Mouse (Mus musculus): ENCODE data around the gene Syt3.

Gene Syt3

GRCm38 (mm10) chr7:44444886-44445527 lies 61.1 kb downstream of the Syt3 start:
- DNase-seq (ENCODE audit: low read depth, low spot score) = no peak

DNA sequence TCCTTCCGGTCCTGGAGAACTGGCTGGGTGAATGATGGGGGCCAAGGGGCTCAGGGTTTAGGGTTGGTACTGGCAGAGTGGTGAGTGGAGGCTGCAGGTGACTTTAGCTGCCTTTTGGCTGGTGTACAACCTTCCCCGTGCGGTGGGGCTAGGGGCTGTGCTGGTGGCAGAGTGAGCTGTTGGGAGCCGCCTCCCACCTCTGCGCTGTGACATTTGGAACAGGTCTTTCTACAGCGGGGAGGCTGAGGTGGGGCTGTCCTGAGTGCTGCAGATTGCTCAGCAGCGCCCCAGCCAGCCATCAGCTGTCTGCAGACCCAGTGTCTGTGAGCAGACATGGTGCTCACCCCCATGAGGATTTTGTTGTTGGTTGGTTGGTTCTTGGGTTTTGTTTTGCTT lies 61.6 kb downstream of the Syt3 start:
- no peak for DNase-seq (ENCODE audit: low read depth, low spot score)

DNA sequence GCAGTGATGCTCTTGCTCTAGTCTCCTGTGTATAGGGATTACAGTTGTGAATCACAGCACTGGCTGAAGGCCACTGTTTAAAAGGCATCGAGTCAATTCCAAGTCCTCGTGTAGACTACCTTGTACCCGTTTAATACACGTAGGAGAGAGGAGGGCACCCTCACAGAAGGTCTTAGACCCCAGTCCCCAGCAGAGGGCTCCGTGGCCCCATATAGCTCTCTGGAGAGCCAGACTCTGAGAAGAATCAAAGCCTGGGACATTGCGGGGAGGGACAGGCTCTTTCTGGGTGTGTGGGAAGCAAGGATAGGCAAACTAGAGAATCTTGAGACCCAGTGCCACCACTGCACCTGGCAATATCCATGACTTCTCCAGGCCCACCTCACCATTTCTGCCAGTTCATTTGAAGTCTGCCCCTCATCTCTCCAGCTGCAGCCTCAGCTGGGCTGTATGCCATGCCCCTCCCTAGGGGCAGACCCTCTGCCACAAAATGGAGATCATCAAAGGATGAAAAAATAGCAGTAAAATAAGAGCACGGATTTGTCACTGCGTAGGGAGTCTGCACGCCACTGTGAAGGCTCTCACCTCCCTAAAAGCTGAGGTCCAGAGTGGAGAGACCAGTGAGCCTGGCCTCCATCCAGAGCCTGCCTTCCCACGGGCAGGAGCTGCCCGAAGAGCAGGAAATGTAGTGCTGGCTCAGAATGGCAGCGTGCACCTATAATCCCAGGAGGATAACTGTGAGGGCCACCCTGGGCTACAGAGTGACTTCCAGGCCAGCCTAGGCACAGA lies 62.4 kb downstream of the Syt3 start:
- DNase-seq (ENCODE audit: low read depth, low spot score) = no peak
